Mouse (Mus musculus) MEL (cell line): Measurements from ENCODE around the gene Izumo1. TPM values are rescaled to one million over a fixed set of nuclear protein-coding genes. Genes with fewer than 3 reads are reported as not detected.

Source experiments
- DNase-seq: peaks from one replicate; pipeline ENCODE4 v3.0.0; 2011; ENCODE audit warnings: low read depth, low spot score
- H3K27ac ChIP-seq: 2 replicates; pipeline ENCODE4 v1.5.1; 2012; ENCODE audit warnings: low read depth, mild to moderate bottlenecking, control low read depth, low read length, moderate library complexity; ENCODE audit not compliant: control insufficient read depth
- H3K27me3 ChIP-seq, 2 experiments: fragments of 150-350 bp in 1 of 2; sonication (generic) in 1 of 2; 2 replicates each; pipeline ENCODE4 v1.6.1; 2012; ENCODE audit warnings: low read length in 2 of 2, mild to moderate bottlenecking in 2 of 2, improper control_type of control experiment in 1 of 2, moderate library complexity in 1 of 2; ENCODE audit not compliant: insufficient read depth in 2 of 2, control insufficient read depth in 1 of 2
- H3K36me3 ChIP-seq, 2 experiments: 2 replicates each; pipeline ENCODE4 v1.6.1; 2012 to 2014; ENCODE audit warnings: low read length in 2 of 2, improper control_type of control experiment in 1 of 2, inconsistent platforms in 1 of 2, mild to moderate bottlenecking in 1 of 2; ENCODE audit not compliant: insufficient read depth in 2 of 2, control insufficient read depth in 1 of 2
- H3K4me1 ChIP-seq, 2 experiments: fragments of 150-350 bp in 1 of 2; sonication (generic) in 1 of 2; 2 replicates each; pipeline ENCODE4 v1.6.1; 2012; ENCODE audit warnings: low read length in 2 of 2, improper control_type of control experiment in 1 of 2, mild to moderate bottlenecking in 1 of 2; ENCODE audit not compliant: insufficient read depth in 2 of 2, control insufficient read depth in 1 of 2
- H3K4me3 ChIP-seq, 2 experiments: fragments of 150-350 bp in 1 of 2; sonication (generic) in 1 of 2; 2 replicates each; pipeline ENCODE4 v1.5.1; 2012; ENCODE audit warnings: low read depth in 2 of 2, low read length in 2 of 2, mild to moderate bottlenecking in 2 of 2, moderate library complexity in 2 of 2, control low read depth in 1 of 2, improper control_type of control experiment in 1 of 2; ENCODE audit not compliant: control insufficient read depth in 1 of 2, insufficient read depth in 1 of 2
- H3K79me2 ChIP-seq: 2 replicates; pipeline ENCODE4 v1.6.1; 2012; ENCODE audit warnings: mild to moderate bottlenecking, low read length, moderate library complexity; ENCODE audit not compliant: control insufficient read depth, poor library complexity, insufficient read depth
- H3K9ac ChIP-seq: 2 replicates; pipeline ENCODE4 v1.6.1; 2012; ENCODE audit warnings: low read depth, mild to moderate bottlenecking, control low read depth, low read length, moderate library complexity; ENCODE audit not compliant: control insufficient read depth, poor library complexity, severe bottlenecking
- H3K9me3 ChIP-seq: fragments of 150-350 bp; sonication (generic); replicated peaks from 2 replicates; pipeline ENCODE4 v1.6.1; 2012; ENCODE audit warnings: mild to moderate bottlenecking, low read length, improper control_type of control experiment, moderate library complexity; ENCODE audit not compliant: insufficient read depth
- BHLHE40 ChIP-seq: IDR thresholded peaks from 2 replicates; pipeline ENCODE4 v1.6.1; 2012; ENCODE audit warnings: low read depth, mild to moderate bottlenecking, inconsistent platforms, low read length, improper control_type of control experiment, borderline replicate concordance
- CTCF ChIP-seq, 3 experiments: IDR thresholded peaks in 2 of 3; conservative IDR thresholded peaks in 1 of 3; 2 replicates each; pipeline ENCODE4 v1.5.1; 2011 to 2012; ENCODE audit warnings: low read length in 3 of 3, low read depth in 2 of 3, mild to moderate bottlenecking in 2 of 3, improper control_type of control experiment in 1 of 3, inconsistent platforms in 1 of 3, mixed read lengths in 1 of 3, moderate library complexity in 1 of 3; ENCODE audit not compliant: control insufficient read depth in 1 of 3, insufficient read depth in 1 of 3, poor library complexity in 1 of 3, severe bottlenecking in 1 of 3
- E2F4 ChIP-seq: IDR thresholded peaks from 2 replicates; pipeline ENCODE4 v1.6.1; 2011; ENCODE audit warnings: low read depth, low read length, improper control_type of control experiment, borderline replicate concordance
- EP300 ChIP-seq, 2 experiments: IDR thresholded peaks; 2 replicates each; pipeline ENCODE4 v1.6.1; 2011; ENCODE audit warnings: improper control_type of control experiment in 2 of 2, low read length in 2 of 2, low read depth in 1 of 2, mild to moderate bottlenecking in 1 of 2
- ETS1 ChIP-seq: IDR thresholded peaks from 2 replicates; pipeline ENCODE4 v1.6.1; 2012; ENCODE audit warnings: low read depth, mild to moderate bottlenecking, inconsistent platforms, low read length, improper control_type of control experiment, moderate library complexity
- GABPA ChIP-seq: IDR thresholded peaks from 2 replicates; pipeline ENCODE4 v1.6.1; 2012; ENCODE audit warnings: low read depth, mild to moderate bottlenecking, inconsistent platforms, low read length, improper control_type of control experiment, moderate library complexity
- KAT2A ChIP-seq: conservative IDR thresholded peaks from 2 replicates; pipeline ENCODE4 v1.6.1; 2012; ENCODE audit warnings: low read depth, low read length, improper control_type of control experiment, inconsistent platforms
- MAFK ChIP-seq: IDR thresholded peaks from 2 replicates; pipeline ENCODE4 v1.6.1; 2011; ENCODE audit warnings: low read depth, mild to moderate bottlenecking, low read length, improper control_type of control experiment, borderline replicate concordance
- MYB ChIP-seq: IDR thresholded peaks from 2 replicates; pipeline ENCODE4 v1.6.1; 2011; ENCODE audit warnings: mild to moderate bottlenecking, low read depth, low read length, improper control_type of control experiment
- MYC ChIP-seq: IDR thresholded peaks from 2 replicates; pipeline ENCODE4 v1.6.1; 2011; ENCODE audit warnings: low read depth, mild to moderate bottlenecking, low read length, improper control_type of control experiment, moderate library complexity
- NRF1 ChIP-seq: IDR thresholded peaks from 2 replicates; pipeline ENCODE4 v1.6.1; 2014; ENCODE audit warnings: low read depth, mild to moderate bottlenecking, inconsistent platforms, low read length, improper control_type of control experiment, moderate library complexity; ENCODE audit not compliant: poor library complexity, insufficient read depth, severe bottlenecking
- SMC3 ChIP-seq: IDR thresholded peaks from 2 replicates; pipeline ENCODE4 v1.6.1; 2011; ENCODE audit warnings: low read depth, low read length, improper control_type of control experiment
- UBTF ChIP-seq: IDR thresholded peaks from 2 replicates; pipeline ENCODE4 v1.6.1; 2012; ENCODE audit warnings: low read depth, mild to moderate bottlenecking, inconsistent platforms, low read length, improper control_type of control experiment, moderate library complexity, borderline replicate concordance; ENCODE audit not compliant: insufficient read depth
- ZKSCAN1 ChIP-seq: IDR thresholded peaks from 2 replicates; pipeline ENCODE4 v1.6.1; 2012; ENCODE audit warnings: low read depth, mild to moderate bottlenecking, inconsistent platforms, low read length, improper control_type of control experiment, moderate library complexity
- polyA plus RNA-seq, 2 experiments: library from polyadenylated mRNA; stranded (reverse) in 1 of 2; unstranded in 1 of 2; fragments of >175 nt in 1 of 2; fragments of >200 nt in 1 of 2; gene quantifications; 2 replicates each; pipeline versions ENCODE4 v1.2.1 to v1.2.4; 2012; ENCODE audit warnings: low replicate concordance in 2 of 2, low read depth in 1 of 2; ENCODE audit not compliant: insufficient read length in 2 of 2, insufficient read depth in 1 of 2, missing spikeins in 1 of 2
- total RNA-seq: library from RNA; depleted of rRNA; stranded (reverse); fragments of 300-350 nt; gene quantifications from 2 replicates; pipeline ENCODE4 v1.2.3, GENCODE M21; 2012

Gene Izumo1
- total and polyA plus RNA-seq, 3 experiments, result 0.04 TPM; not detected in 2

DNA sequence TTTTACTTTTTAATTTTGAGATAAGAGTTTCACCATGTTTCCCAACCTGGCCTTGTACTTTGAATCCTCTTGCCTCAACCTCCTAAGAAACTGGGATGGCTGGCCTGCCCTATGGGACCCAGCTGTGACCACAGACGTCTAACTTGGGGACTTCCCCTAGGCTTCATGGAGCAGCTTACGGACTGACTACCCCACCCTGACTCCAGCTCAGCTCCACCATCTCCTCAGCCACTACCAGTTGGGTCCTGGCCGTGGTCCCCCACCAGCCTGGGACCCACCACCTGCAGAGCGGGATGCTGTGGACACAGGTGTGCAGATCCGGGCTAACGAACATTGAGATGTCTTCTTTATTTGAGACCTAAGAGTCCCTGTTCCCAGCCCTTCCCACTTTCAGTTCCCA, 16.1 kb downstream of the Izumo1 start:
- no peaks in the 10 kb centered on the region for H3K27me3 ChIP-seq
- DNase-seq, result no peak
- H3K79me2 ChIP-seq, result no peaks in the 10 kb centered on the region
- no peaks in the 10 kb centered on the region for H3K9me3 ChIP-seq
- TF ChIP-seq ETS1, result no peak
- no peak for TF ChIP-seq BHLHE40
- TF ChIP-seq CTCF (IDR thresholded peaks at IDR 0.05 in 2 of 3, conservative IDR thresholded peaks at IDR 0.05 in 1 of 3; ENCODE audit: control insufficient read depth in 1 of 3, insufficient read depth in 1 of 3, low read depth in 2 of 3, low read length in 3 of 3, poor library complexity in 1 of 3, severe bottlenecking in 1 of 3), result no peak
- TF ChIP-seq MYC, result no peak
- TF ChIP-seq NRF1, result no peak
- no peak for TF ChIP-seq MAFK
- no peak for TF ChIP-seq SMC3
- TF ChIP-seq, all 39 proteins: peak for 0
- H3K4me3 ChIP-seq, result no peak overlapping the region
- H3K4me1 ChIP-seq, result peaks cover 0 to 10% of the 10 kb centered on the region in 2 experiments; a peak in 2 of 4 replicates
- H3K9ac ChIP-seq, result no peak overlapping the region
- peaks cover 0 to 4% of the 10 kb centered on the region in 2 experiments; a peak in 1 of 4 replicates for H3K36me3 ChIP-seq
- no peak overlapping the region for H3K27ac ChIP-seq

DNA sequence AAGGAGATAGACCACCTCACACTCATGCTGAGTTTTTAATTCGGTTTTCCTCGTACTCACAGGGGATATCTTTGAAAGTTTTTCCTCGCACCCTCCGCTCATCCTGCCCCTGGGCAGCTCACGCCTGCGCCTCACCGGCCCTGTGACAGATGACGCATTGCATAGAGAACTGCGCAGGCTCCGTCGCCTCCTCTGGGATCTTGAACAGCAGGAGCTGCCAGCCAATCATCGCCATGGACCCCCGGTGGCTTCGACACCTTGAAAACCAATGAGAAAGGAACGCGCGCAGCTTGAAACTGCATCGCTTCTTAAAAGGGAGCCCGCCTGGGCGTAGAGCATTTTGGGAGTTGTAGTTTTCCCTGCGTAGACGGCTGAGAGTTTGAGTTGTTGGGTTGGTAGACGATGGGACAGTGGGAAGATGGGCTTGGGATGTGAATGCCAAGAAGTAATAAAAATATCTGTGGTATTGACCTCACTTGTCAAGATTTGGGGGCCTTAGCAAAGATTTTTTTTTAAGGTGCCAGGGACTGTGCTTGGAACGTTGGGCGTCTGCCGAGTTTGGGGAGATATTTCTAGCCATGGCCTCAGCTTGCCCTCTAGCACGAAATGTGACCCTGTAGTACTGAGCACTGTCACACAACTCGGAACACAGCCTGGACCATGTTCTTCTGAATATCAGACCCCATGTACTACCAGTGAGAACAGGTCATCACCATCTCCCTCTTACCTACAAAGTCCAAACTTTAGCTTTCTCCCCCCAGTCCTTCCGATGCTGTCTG, 17.2 kb downstream of the Izumo1 start:
- Histone ChIP-seq H3K27me3 (no peaks in the 10 kb centered on the region), H3K9me3 (no peaks in the 10 kb centered on the region), H3K9ac (no peak overlapping the region), H3K27ac (no peak overlapping the region), H3K79me2 (no peaks in the 10 kb centered on the region), H3K4me1 (peaks cover 0 to 10% of the 10 kb centered on the region in 2 experiments; a peak in 2 of 4 replicates), H3K36me3 (peaks cover 0 to 4% of the 10 kb centered on the region in 2 experiments; a peak in 1 of 4 replicates), H3K4me3 (no peak overlapping the region)
- TF ChIP-seq KAT2A (no peak), UBTF (no peak)
- no peak for DNase-seq

DNA sequence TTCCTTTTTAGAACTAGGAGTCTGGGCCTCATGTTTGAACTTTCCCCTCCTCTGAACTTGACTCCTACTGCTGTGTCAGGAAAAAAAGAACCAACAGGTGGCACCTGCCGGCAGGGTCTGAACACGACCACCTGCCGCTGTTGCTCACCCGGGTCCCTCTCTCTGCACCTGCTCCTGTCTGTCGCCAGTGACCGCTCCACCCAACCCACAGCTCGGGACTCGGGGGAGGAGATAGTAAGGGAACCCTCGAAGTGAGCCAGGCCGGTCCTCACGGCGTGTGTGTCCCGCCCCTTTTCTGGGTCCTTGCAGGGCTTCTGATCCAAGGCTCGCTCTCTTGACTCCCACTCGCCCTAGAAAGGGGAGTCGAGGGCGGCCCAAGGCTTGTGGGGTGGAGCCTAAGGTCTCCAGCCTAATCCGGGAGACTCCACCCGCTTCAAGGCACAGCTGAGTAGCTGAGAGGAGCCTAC, 18.0 kb downstream of the Izumo1 start, which contains the start of gene Mamstr:
Mamstr (plus strand) TSS at position 417 of the 467 bp plus-strand sequence.
- no peaks in the 10 kb centered on the region for H3K79me2 ChIP-seq
- no peak for DNase-seq
- H3K36me3 ChIP-seq, result peaks cover 0 to 4% of the 10 kb centered on the region in 2 experiments; a peak in 1 of 4 replicates
- peaks cover 0 to under 1% of the 10 kb centered on the region in 2 experiments; a peak in 1 of 4 replicates for H3K27me3 ChIP-seq
- H3K9ac ChIP-seq, result no peak within 1 kb of the TSS
- H3K27ac ChIP-seq, result no peak within 1 kb of the TSS
- no peak for TF ChIP-seq GABPA
- no peak for TF ChIP-seq KAT2A
- no peak for TF ChIP-seq ZKSCAN1
- no peak for TF ChIP-seq MYB
- TF ChIP-seq EP300 (IDR thresholded peaks at IDR 0.05; ENCODE audit: low read depth in 1 of 2, low read length in 2 of 2), result no peak
- no peak for TF ChIP-seq SMC3
- no peak for TF ChIP-seq E2F4
- TF ChIP-seq BHLHE40, result no peak
- TF ChIP-seq, all 39 proteins: peak for 0
- Histone ChIP-seq H3K4me3 (no peak within 1 kb of the TSS), H3K4me1 (peaks cover 0 to 10% of the 10 kb centered on the region in 2 experiments; a peak in 2 of 4 replicates), H3K9me3 (no peaks in the 10 kb centered on the region)
